Mouse (Mus musculus) testis, adult 2 months (tissue): ENCODE measurements around the gene Flrt1.

Experiments used
- CTCF ChIP-seq: fragments of 200-500 bp; IDR thresholded peaks from 2 replicates; pipeline ENCODE4 v1.5.1; 2012; ENCODE audit warnings: low read depth, mild to moderate bottlenecking, inconsistent platforms, low read length, moderate library complexity; ENCODE audit not compliant: control insufficient read depth, insufficient read depth, insufficient replicate concordance
- POLR2A ChIP-seq: fragments of 200-500 bp; IDR thresholded peaks from 2 replicates; pipeline ENCODE4 v1.6.1; 2012; ENCODE audit warnings: low read depth, mild to moderate bottlenecking, inconsistent platforms, low read length, moderate library complexity; ENCODE audit not compliant: control insufficient read depth

DNA sequence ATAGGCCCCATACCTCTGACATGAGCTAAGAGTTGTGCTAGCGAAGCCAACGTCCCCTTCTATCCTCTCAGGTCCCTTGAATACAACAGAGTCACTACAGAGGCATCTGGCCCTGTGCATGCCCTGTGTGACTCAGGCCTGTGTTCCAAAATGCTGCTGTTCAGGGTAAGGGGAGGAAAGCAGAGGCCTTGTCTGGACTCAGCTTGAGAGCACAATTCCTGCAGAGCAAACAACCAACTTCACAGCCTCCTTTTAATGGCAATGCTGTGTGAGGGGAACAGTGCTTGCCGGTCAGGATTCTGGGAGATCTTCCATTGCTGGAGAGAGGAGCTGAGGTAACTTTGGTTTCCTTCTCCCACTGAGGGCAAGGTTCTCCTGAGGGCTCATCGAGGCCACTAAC, 61.2 kb downstream of the Flrt1 start:
- no peak for TF ChIP-seq CTCF
- no peak for TF ChIP-seq POLR2A
